Mouse (Mus musculus) embryonic fibroblast, embryonic 13.5 days (primary cell): ENCODE data around the gene Heatr5a.

Source experiments
- CTCF ChIP-seq: IDR thresholded peaks from 2 replicates; pipeline ENCODE4 v1.5.1; 2011; ENCODE audit warnings: mild to moderate bottlenecking, control low read depth, low read length, moderate library complexity, borderline replicate concordance; ENCODE audit not compliant: insufficient read depth
- POLR2A ChIP-seq: IDR thresholded peaks from 2 replicates; pipeline ENCODE4 v1.6.1; 2011; ENCODE audit warnings: low read depth, mild to moderate bottlenecking, control low read depth, low read length, moderate library complexity

DNA sequence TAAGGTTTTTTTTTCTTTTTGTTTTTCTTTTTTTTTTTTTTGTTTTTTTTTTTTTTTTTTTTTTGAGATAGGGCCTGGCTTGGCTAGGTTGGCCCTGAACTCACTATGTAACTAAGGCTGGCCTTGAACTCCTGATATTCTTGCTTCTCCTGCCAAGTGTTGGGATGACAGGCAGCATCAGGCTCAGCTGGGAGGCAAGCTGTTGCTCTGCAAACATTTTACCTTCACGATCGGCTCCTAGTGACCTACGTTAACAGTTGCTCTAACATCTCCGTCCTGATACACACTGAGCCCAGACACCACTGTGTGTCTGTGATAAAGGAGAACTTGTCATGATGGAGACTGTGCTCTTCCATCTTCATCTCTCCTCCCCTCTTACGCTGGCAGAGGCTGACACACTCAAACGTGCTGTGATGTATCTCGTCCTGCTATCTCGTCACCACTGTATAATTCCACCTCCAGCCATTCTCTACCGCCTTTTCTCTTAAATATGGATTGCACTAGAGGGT is 87.8 kb downstream of the Heatr5a start:
- TF ChIP-seq CTCF (no peak), POLR2A (no peak)
